Mouse (Mus musculus): ENCODE data around the gene Tnks2.
"Not testable (repeated sequence)": the region's sequence is repeated elsewhere in the genome, so short reads cannot be mapped to it uniquely, and the experiment has no call there.

The Tnks2 gene

GRCm38 (mm10) chr19:36821301-36821700 is 12.7 kb upstream of the Tnks2 start:
- intact Hi-C loops (cut with DNase I), result not testable (repeated sequence)

- intact Hi-C loops (cut with DNase I), result no loop called here
Observed at GRCm38 (mm10) chr19:36822701-36823100, 11.3 kb upstream of the Tnks2 start.

GRCm38 (mm10) chr19:36827650-36828049 is 6.4 kb upstream of the Tnks2 start:
- intact Hi-C loops (cut with DNase I), result no loop called here

- intact Hi-C loops (cut with DNase I), result no loop called here
Observed at GRCm38 (mm10) chr19:36828322-36828721, 5.7 kb upstream of the Tnks2 start.

- intact Hi-C loops (cut with DNase I), result no loop called here
Observed at GRCm38 (mm10) chr19:36832951-36833787, 863 bp upstream of the Tnks2 start.

- intact Hi-C loops (cut with DNase I), result no loop called here
Observed at GRCm38 (mm10) chr19:36834532-36835431, 750 bp downstream of the Tnks2 start.

- intact Hi-C loops (cut with DNase I), result no loop called here
Observed at GRCm38 (mm10) chr19:36836035-36836434, 2.0 kb downstream of the Tnks2 start.

- intact Hi-C loops (cut with DNase I), result no loop called here
Observed at GRCm38 (mm10) chr19:36840301-36840700, 6.3 kb downstream of the Tnks2 start.

- intact Hi-C loops (cut with DNase I), result no loop called here
Observed at GRCm38 (mm10) chr19:36843866-36844265, 9.8 kb downstream of the Tnks2 start.

- intact Hi-C loops (cut with DNase I), result loop anchor here (5.0 kb wide), 1 partner anchor 51 kb away; no protein-coding TSS in a partner anchor
Observed at GRCm38 (mm10) chr19:36845924-36846323, 11.9 kb downstream of the Tnks2 start.

GRCm38 (mm10) chr19:36853831-36854230 is 19.8 kb downstream of the Tnks2 start:
- intact Hi-C loops (cut with DNase I), result no loop called here

GRCm38 (mm10) chr19:36857851-36858250 is 23.8 kb downstream of the Tnks2 start:
- intact Hi-C loops (cut with DNase I), result loop anchor here (5.0 kb wide), 1 partner anchor 41 kb away; no protein-coding TSS in a partner anchor

GRCm38 (mm10) chr19:36860393-36860792 is 26.4 kb downstream of the Tnks2 start:
- intact Hi-C loops (cut with DNase I), result no loop called here

GRCm38 (mm10) chr19:36865905-36866304 is 31.9 kb downstream of the Tnks2 start:
- intact Hi-C loops (cut with DNase I), result loop anchor here (5.0 kb wide), 1 partner anchor 101 kb away; no protein-coding TSS in a partner anchor

- intact Hi-C loops (cut with DNase I), result loop anchor here (5.0 kb wide), 1 partner anchor 100 kb away; no protein-coding TSS in a partner anchor
Observed at GRCm38 (mm10) chr19:36867416-36867815, 33.4 kb downstream of the Tnks2 start.

GRCm38 (mm10) chr19:36868675-36869074 is 34.6 kb downstream of the Tnks2 start:
- intact Hi-C loops (cut with DNase I), result loop anchor here (5.0 kb wide), 1 partner anchor 99 kb away; no protein-coding TSS in a partner anchor

- intact Hi-C loops (cut with DNase I), result no loop called here
Observed at GRCm38 (mm10) chr19:36874651-36875050, 40.6 kb downstream of the Tnks2 start.

- intact Hi-C loops (cut with DNase I), result no loop called here
Observed at GRCm38 (mm10) chr19:36877329-36877728, 43.3 kb downstream of the Tnks2 start.

GRCm38 (mm10) chr19:36878743-36879495 is 44.9 kb downstream of the Tnks2 start:
- intact Hi-C loops (cut with DNase I), result no loop called here

- intact Hi-C loops (cut with DNase I), result loop anchor here (5.0 to 10.0 kb wide), 2 partner anchors 39 to 102 kb away; no protein-coding TSS in a partner anchor
Observed at GRCm38 (mm10) chr19:36883119-36883518, 49.1 kb downstream of the Tnks2 start.

- intact Hi-C loops (cut with DNase I), result loop anchor here (10.0 kb wide), 1 partner anchor 98 kb away; no protein-coding TSS in a partner anchor
Observed at GRCm38 (mm10) chr19:36886316-36886715, 52.3 kb downstream of the Tnks2 start.
